Mouse (Mus musculus) hindbrain, embryonic 16.5 days (tissue): ENCODE results near the gene Tmem132c. TPM values are rescaled to one million over a fixed set of nuclear protein-coding genes. Genes with fewer than 3 reads are reported as not detected.

Experiments
- ATAC-seq: fragments of 200-750 bp; cut with Nextera tagmentation; 2 replicates; pipeline ENCODE4 v1.8.0; 2017; ENCODE audit warnings: moderate TSS enrichment, moderate library complexity
- H3K27ac ChIP-seq: fragments of 300-500 bp; sonication (generic); 2 replicates; pipeline ENCODE4 v1.5.1; 2014; ENCODE audit warnings: low read depth, mild to moderate bottlenecking, control low read depth, low read length, moderate library complexity
- H3K27me3 ChIP-seq: fragments of 300-500 bp; sonication (generic); replicated peaks from 2 replicates; pipeline ENCODE4 v1.6.1; 2014; ENCODE audit warnings: low read length; ENCODE audit not compliant: control insufficient read depth, insufficient read depth
- H3K36me3 ChIP-seq: fragments of 300-500 bp; sonication (generic); 2 replicates; pipeline ENCODE4 v1.6.1; 2014; ENCODE audit warnings: mild to moderate bottlenecking, low read length, moderate library complexity, mixed read lengths; ENCODE audit not compliant: control insufficient read depth, insufficient read depth
- H3K4me1 ChIP-seq: fragments of 300-500 bp; sonication (generic); 2 replicates; pipeline ENCODE4 v1.6.1; 2014; ENCODE audit warnings: low read depth, low read length; ENCODE audit not compliant: control insufficient read depth, insufficient read depth
- H3K4me2 ChIP-seq: fragments of 300-500 bp; sonication (generic); 2 replicates; pipeline ENCODE4 v1.6.1; 2014; ENCODE audit warnings: mild to moderate bottlenecking, low read length, control low read depth, moderate library complexity
- H3K4me3 ChIP-seq: fragments of 300-500 bp; sonication (generic); 2 replicates; pipeline ENCODE4 v1.5.1; 2014; ENCODE audit warnings: mild to moderate bottlenecking, low read length, control low read depth, moderate library complexity
- H3K9ac ChIP-seq: fragments of 300-500 bp; sonication (generic); 2 replicates; pipeline ENCODE4 v1.6.1; 2014; ENCODE audit warnings: low read depth, mild to moderate bottlenecking, control low read depth, low read length, moderate library complexity
- H3K9me3 ChIP-seq: fragments of 300-500 bp; sonication (generic); 2 replicates; pipeline ENCODE4 v1.6.1; 2014; ENCODE audit warnings: mild to moderate bottlenecking, low read length, moderate library complexity; ENCODE audit not compliant: control insufficient read depth
- WGBS: fragments of 180-500 bp; shearing (Covaris S2); extraction: QIAGEN DNeasy Blood & Tissue Kit; methylation state at CpG from one replicate; pipeline ENCODE4 v1.1.7; 2014; 5-methylcytosine and 5-hydroxymethylcytosine counted together
- polyA plus RNA-seq: library from polyadenylated mRNA; unstranded; fragments of >200 nt; fragmentation: Nextera tagmentation; extraction: Ambion mirVana; gene quantifications from 2 replicates; pipeline ENCODE4 v1.2.1, GENCODE M21; 2015

The Tmem132c gene
- polyA plus RNA-seq, 1 experiment from 2014 or later, result 12.0 TPM

DNA sequence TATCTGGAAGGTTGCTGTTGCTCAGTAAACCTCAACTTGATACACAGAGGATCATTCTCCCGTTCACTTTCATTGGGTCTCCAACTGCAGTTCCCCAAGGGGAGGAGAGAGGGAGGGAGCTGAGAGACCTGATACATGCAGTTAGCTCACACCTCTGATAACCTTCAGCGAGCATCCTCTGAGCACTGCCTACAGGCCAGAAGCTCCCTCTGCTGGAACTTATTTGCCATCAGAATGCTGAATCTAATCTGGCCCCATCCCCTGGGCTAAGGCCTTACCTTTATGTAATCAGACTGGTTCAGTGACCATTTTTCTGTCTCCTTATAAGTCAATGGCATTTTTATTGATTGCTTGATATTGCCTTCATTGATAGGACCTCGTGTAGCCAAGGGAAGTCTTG, 29.5 kb downstream of the Tmem132c start:
- no peak for ATAC-seq
- WGBS, result 51% methylated on average over 3 of the region's 3 CpGs
- Histone ChIP-seq H3K9ac (no peak overlapping the region), H3K4me3 (no peak overlapping the region), H3K9me3 (no peaks in the 10 kb centered on the region), H3K4me1 (no peaks in the 10 kb centered on the region), H3K27me3 (no peaks in the 10 kb centered on the region), H3K36me3 (no peaks in the 10 kb centered on the region), H3K27ac (no peak overlapping the region), H3K4me2 (no peak overlapping the region)

DNA sequence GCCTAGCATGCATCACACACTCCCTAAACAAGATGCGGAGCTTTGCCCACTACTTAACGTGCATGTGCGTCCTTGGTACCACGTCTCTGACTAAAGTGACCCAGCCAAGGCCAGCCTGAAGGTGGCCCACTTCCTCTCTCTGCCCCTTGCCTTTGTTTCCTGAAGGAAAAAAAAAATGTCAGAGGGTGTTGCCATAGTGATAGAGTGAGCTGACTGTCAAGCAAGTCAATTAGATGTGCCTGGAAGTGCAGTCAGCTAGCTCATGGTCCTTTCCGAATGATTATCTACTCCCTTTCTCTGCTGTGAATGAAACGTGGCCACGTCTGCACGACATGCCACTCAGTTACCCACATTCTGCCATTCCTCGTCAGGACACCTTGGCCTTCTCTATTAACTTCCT, 37.9 kb downstream of the Tmem132c start:
- WGBS, result 30% methylated on average over 9 of the region's 9 CpGs
- no peak overlapping the region for H3K27ac ChIP-seq
- H3K9ac ChIP-seq, result no peak overlapping the region
- no peaks in the 10 kb centered on the region for H3K9me3 ChIP-seq
- H3K4me1 ChIP-seq, result no peaks in the 10 kb centered on the region
- no peak overlapping the region for H3K4me3 ChIP-seq
- no peak overlapping the region for H3K4me2 ChIP-seq
- 0 out of 2 replicates have a peak, but pooled peaks cover 4% of the 10 kb centered on the region for H3K27me3 ChIP-seq
- H3K36me3 ChIP-seq, result no peaks in the 10 kb centered on the region
- ATAC-seq, result no peak

DNA sequence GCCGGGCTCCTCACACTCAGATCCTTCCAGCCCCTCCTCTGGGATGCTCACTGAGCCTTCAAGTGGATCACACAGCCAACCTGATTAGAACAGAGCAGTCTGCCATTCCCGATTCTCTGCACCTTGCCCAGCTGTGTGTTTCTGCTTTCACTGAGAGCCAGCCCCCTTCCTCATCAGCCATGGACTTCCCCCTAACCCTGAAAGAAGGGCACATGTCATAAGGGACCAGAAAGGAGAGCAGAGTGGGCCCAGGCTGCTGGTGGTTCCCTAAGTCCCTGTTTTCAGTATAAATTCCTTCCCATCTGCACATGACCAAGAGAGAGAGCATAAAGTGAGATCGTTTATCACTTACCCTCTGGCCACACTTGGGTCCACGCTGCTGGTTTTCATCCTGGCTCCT, 39.6 kb downstream of the Tmem132c start:
- Histone ChIP-seq H3K27ac (no peak overlapping the region), H3K9ac (no peak overlapping the region), H3K36me3 (no peaks in the 10 kb centered on the region), H3K4me3 (no peak overlapping the region), H3K27me3 (0 out of 2 replicates have a peak, but pooled peaks cover 4% of the 10 kb centered on the region), H3K4me1 (no peaks in the 10 kb centered on the region), H3K4me2 (no peak overlapping the region), H3K9me3 (no peaks in the 10 kb centered on the region)
- 74% methylated on average over 4 of the region's 4 CpGs for WGBS
- no peak for ATAC-seq

DNA sequence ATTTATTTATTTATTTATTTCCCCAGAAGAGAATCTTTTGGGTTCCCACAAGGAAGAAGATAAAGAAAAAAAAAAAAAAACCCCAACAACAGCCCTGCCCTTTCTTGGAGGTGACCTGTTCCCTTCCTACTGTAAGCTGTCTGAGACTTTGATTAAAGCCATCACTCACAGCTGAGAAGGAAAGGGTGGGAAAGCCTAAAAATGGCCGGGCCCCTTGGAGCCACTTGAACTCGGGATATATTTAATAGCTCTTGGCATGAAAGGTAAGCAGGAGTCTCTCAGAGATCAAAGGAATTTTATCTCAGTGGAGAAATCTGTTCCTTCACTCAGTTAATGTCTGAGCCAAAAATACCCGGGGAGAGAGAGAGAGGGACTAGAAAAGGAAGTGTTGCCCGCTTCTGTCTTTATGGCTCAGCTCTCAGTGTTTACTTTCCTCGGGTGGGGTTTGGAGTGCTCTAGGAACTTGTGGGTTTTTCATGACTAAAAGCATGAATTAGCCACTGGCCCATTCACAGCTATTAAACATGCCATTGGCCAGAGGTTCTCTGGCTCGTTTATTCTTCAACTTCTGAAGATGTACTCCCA, 41.0 kb downstream of the Tmem132c start:
- Histone ChIP-seq H3K27me3 (0 out of 2 replicates have a peak, but pooled peaks cover 4% of the 10 kb centered on the region), H3K9me3 (no peaks in the 10 kb centered on the region), H3K4me1 (no peaks in the 10 kb centered on the region), H3K9ac (no peak overlapping the region), H3K27ac (no peak overlapping the region), H3K4me3 (no peak overlapping the region), H3K36me3 (no peaks in the 10 kb centered on the region), H3K4me2 (no peak overlapping the region)
- WGBS, result 77% methylated on average over 6 of the region's 6 CpGs
- no peak for ATAC-seq

DNA sequence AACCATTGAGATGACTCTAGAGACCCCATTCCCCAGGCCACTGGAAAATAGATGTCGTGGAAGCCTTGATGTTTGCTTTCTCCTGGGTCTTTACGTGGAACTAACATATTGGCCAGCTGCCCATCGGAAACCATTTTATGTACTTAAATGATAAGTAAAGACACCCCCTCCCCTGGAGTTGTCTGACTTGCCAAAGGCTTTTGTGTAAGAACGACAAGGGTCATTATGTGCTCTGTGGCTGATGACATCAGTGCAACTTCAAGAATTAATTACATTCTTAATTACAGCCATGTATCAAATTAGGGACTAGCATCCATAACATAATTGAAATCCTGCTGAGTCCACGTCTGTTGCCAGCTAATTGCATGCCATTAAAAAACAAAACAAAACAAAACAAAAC, 45.3 kb downstream of the Tmem132c start:
- Histone ChIP-seq H3K4me1 (peaks cover 15% of the 10 kb centered on the region), H3K9ac (no peak overlapping the region), H3K27me3 (no peaks in the 10 kb centered on the region), H3K4me2 (no peak overlapping the region), H3K36me3 (no peaks in the 10 kb centered on the region), H3K4me3 (no peak overlapping the region), H3K27ac (no peak overlapping the region), H3K9me3 (peaks cover 2% of the 10 kb centered on the region; the same call in 1 of the 2 replicates)
- no peak for ATAC-seq
- WGBS, result 29% methylated on average over 5 of the region's 5 CpGs

DNA sequence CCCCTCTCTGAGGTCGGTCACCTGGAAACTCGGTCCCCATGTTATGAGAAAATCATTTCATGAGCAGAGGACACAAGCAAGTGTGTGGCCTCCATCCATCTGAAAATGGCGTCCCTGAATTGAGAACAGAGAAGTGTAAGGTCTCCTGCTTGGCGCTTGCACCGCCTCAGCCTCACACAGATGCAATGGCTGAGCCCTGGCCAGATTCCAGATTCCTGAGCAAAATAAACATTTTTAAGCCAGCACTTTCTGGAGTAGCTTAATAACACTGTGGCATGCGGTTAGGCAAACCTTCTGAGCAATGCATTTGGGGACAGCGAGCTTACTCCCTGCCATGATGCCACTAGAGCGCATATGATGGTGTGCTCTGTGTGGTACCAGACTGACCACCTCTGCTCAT, 48.1 kb downstream of the Tmem132c start:
- Histone ChIP-seq H3K36me3 (no peaks in the 10 kb centered on the region), H3K4me1 (peaks cover 15% of the 10 kb centered on the region), H3K27me3 (no peaks in the 10 kb centered on the region), H3K4me3 (no peak overlapping the region), H3K4me2 (no peak overlapping the region), H3K27ac (no peak overlapping the region), H3K9ac (no peak overlapping the region), H3K9me3 (peaks cover 2% of the 10 kb centered on the region)
- WGBS, result 93% methylated on average over 8 of the region's 8 CpGs
- no peak for ATAC-seq

- H3K9me3 ChIP-seq, result peaks cover 2% of the 10 kb centered on the region
- peak; percentile 90 for ATAC-seq
- no peaks in the 10 kb centered on the region for H3K27me3 ChIP-seq
- H3K36me3 ChIP-seq, result no peaks in the 10 kb centered on the region
- 26% methylated on average over 17 of the region's 17 CpGs for WGBS
- H3K4me1 ChIP-seq, result peaks cover 15% of the 10 kb centered on the region
- H3K27ac ChIP-seq, result peak overlapping the region; percentile 29
- no peak overlapping the region for H3K4me3 ChIP-seq
- H3K4me2 ChIP-seq, result peak overlapping the region; percentile 1; the same call in 1 of the 2 replicates
- no peak overlapping the region for H3K9ac ChIP-seq
Observed at GRCm38 (mm10) chr5:127290461-127291250, 49.0 kb downstream of the Tmem132c start.

- Histone ChIP-seq H3K9ac (no peak overlapping the region), H3K9me3 (peaks cover 2% of the 10 kb centered on the region), H3K4me2 (no peak overlapping the region), H3K36me3 (no peaks in the 10 kb centered on the region), H3K4me3 (no peak overlapping the region), H3K4me1 (peaks cover 15% of the 10 kb centered on the region), H3K27ac (peak overlapping the region; percentile 6; the same call in 1 of the 2 replicates), H3K27me3 (no peaks in the 10 kb centered on the region)
- ATAC-seq, result no peak
- 56% methylated on average over 7 of the region's 7 CpGs for WGBS
Observed at GRCm38 (mm10) chr5:127291581-127291980, 50.0 kb downstream of the Tmem132c start.

GRCm38 (mm10) chr5:127293698-127294097, 52.1 kb downstream of the Tmem132c start:
- no peak overlapping the region for H3K4me2 ChIP-seq
- peaks cover 24% of the 10 kb centered on the region for H3K4me1 ChIP-seq
- ATAC-seq, result no peak
- H3K27ac ChIP-seq, result no peak overlapping the region
- H3K27me3 ChIP-seq, result no peaks in the 10 kb centered on the region
- H3K9me3 ChIP-seq, result peaks cover 2% of the 10 kb centered on the region
- whole genome bisulfite sequencing, result 89% methylated on average over 3 of the region's 3 CpGs
- no peak overlapping the region for H3K4me3 ChIP-seq
- H3K9ac ChIP-seq, result no peak overlapping the region
- H3K36me3 ChIP-seq, result no peaks in the 10 kb centered on the region
